Mouse (Mus musculus): ENCODE measurements around the gene Tubb4b. TPM values are rescaled to one million over a fixed set of nuclear protein-coding genes. Genes with fewer than 3 reads are reported as not detected.

The Tubb4b gene
- polyA plus RNA-seq, 1 experiment from 2014 or later, result 76.8 TPM

- no peaks in the 10 kb centered on the region for H3K79me2 ChIP-seq (ENCODE audit: inconsistent target)
- WGBS (ENCODE audit: missing documents), result under 1% methylated on average over 83 of the region's 100 CpGs
- no peaks in the 10 kb centered on the region for H3K36me3 ChIP-seq (ENCODE audit: inconsistent target)
- no peak overlapping the region for H3K4me3 ChIP-seq (ENCODE audit: inconsistent target)
- H3K27ac ChIP-seq, result no peak overlapping the region
These were observed 43.3 kb downstream of the Tubb4b start for GRCm38 (mm10) chr2:25180973-25181890.

DNA sequence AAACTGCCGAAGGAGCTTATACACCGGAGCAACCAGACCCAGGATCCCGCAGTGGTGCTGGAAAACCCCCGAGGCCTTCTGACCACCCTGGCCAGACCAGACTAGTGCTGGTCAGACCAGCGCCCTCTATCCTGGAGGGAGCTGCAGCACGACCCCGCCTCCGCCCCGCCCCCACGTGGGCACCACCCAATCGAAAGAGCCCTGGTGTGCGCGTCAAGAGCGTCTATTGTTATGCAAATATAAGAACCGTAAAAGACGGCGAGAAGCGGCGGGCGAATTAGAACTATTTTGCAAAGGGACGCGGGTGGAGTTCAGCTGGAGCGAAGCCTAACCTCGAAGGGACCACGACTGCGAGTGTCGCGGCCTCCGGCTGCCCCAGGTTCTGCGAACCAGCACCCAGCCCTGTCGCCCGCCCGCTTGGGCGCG, 44.0 kb downstream of the Tubb4b start, which contains the start of gene Nrarp:
Nrarp (plus strand) TSS at position 281 of the 426 bp plus-strand sequence.
- Histone ChIP-seq H3K79me2 (ENCODE audit: inconsistent target) (no peaks in the 10 kb centered on the region), H3K36me3 (ENCODE audit: inconsistent target) (no peaks in the 10 kb centered on the region), H3K27ac (no peak within 1 kb of the TSS), H3K4me3 (ENCODE audit: inconsistent target) (no peak within 1 kb of the TSS)
- 2% methylated on average over 35 of the region's 35 CpGs for WGBS (ENCODE audit: missing documents)

DNA sequence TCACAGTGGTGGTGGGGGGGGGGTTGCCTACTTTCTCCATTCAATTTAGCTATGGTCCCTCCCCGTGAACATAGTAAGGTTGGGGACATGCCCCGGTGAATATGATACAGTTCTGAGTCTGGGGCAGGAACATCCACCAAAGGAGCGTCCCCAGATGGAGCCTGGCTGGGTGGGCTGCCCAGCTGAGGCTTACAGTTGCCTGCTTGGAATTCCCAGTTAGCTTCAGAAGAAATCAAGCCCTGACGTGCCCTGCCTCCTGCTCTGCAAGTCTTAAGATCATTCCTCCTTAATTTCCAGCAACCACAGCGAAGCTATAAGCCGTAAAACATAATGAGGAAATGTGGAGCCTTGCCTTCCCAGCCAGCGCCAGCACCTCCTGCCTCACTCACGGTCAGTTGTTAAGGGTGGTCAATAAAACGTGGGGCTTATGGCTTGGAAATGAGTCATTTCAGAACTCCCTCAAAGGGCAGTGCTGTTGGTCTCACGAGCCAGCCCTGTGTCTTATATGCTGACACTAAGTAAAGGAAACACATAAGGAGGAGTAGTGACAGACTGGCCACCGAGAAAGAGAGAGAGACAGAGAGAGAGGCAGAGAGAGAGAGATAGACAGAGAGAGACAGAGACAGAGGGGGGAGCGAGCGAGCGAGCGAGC, 44.8 kb downstream of the Tubb4b start:
- Histone ChIP-seq H3K36me3 (ENCODE audit: inconsistent target) (no peaks in the 10 kb centered on the region), H3K4me3 (ENCODE audit: inconsistent target) (no peak overlapping the region)

DNA sequence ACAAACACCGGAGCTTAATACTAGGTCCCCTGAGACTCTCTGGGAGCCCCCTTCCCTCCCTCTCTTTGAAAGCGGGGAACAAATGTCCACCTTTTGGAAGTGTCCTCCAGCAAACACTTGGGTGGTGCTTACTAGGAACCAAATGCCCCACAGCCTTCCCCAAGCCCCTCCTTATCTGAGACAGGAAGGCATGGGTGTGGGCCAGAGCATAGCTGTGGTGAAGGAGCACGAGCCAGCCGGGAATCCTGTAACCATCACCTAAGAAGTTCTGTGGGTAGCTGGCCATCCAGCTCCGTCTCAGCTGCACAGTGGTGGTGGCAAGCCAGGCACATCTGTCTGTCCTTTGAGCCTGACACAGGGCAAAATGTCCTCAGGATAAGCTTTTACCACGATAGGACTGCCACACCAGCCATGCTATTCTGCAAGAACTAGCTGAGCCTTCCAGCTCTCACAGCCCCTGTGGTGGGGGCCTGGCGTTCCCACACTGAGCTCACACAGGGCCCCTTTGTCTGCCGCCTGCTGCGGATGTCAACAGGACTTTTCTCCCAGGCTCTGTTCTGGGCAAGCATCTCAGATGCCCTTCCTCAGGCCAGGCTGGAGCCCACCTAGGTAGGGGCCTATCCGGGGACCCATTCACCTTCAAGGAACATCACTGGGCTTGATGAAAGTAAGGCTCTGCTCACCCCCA, 46.1 kb downstream of the Tubb4b start:
- 66% methylated on average over 10 of the region's 10 CpGs for WGBS (ENCODE audit: missing documents)
- Histone ChIP-seq H3K79me2 (ENCODE audit: inconsistent target) (no peaks in the 10 kb centered on the region), H3K36me3 (ENCODE audit: inconsistent target) (no peaks in the 10 kb centered on the region), H3K4me3 (ENCODE audit: inconsistent target) (no peak overlapping the region), H3K27ac (no peak overlapping the region)

More for the DNA sequence above, 44.8 kb downstream of the Tubb4b start:
- H3K79me2 ChIP-seq (ENCODE audit: inconsistent target), result no peaks in the 10 kb centered on the region
- no peak overlapping the region for H3K27ac ChIP-seq
- WGBS (ENCODE audit: missing documents), result 80% methylated on average over 15 of the region's 15 CpGs

DNA sequence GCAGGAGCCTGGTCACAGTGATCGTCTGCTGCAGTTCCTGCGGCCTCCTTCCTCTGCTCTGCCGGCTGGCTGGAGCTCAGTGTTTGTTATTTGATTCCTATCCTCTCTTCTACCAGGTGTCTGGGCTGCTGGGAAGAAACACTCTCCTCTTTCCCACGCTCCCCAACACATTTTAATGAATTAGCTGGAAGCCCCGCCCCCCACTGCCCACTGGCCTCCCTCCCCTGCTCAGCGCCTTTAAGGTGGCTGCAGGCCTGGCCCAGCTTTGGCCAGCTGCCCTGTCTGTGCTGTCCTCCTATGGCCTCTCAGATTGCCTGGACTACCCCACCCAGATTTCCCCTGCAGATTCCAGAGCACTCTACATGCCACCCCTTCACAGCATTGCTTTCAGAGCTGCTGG, 46.8 kb downstream of the Tubb4b start:
- Histone ChIP-seq H3K79me2 (ENCODE audit: inconsistent target) (no peaks in the 10 kb centered on the region), H3K36me3 (ENCODE audit: inconsistent target) (no peaks in the 10 kb centered on the region), H3K27ac (no peak overlapping the region), H3K4me3 (ENCODE audit: inconsistent target) (no peak overlapping the region)
- 86% methylated on average over 6 of the region's 6 CpGs for WGBS (ENCODE audit: missing documents)

GRCm38 (mm10) chr2:25177076-25177475, 47.4 kb downstream of the Tubb4b start:
- Histone ChIP-seq H3K79me2 (ENCODE audit: inconsistent target) (no peaks in the 10 kb centered on the region), H3K27ac (no peak overlapping the region), H3K4me3 (ENCODE audit: inconsistent target) (no peak overlapping the region), H3K36me3 (ENCODE audit: inconsistent target) (no peaks in the 10 kb centered on the region)
- WGBS (ENCODE audit: missing documents), result 89% methylated on average over 4 of the region's 4 CpGs

DNA sequence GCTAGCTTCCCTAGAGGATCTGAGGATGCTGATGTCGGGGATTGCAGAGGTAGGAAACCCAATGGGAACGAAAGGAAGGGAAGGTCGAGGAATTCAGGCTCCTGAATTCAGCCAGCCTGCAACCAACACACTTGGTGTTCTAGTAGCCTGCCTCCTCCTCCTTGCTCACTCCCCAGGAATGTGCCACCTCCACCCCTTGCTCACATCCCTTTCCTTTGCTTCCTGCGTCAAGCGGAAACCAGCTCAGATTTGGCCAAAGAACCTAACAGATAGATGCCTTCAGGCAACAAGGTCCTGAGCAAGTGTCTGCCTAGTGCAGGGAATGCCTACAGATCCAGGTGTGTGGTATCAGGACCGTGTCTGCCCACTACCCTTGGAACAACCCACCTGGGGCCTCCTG, 47.9 kb downstream of the Tubb4b start:
- Histone ChIP-seq H3K79me2 (ENCODE audit: inconsistent target) (no peaks in the 10 kb centered on the region), H3K36me3 (ENCODE audit: inconsistent target) (no peaks in the 10 kb centered on the region), H3K4me3 (ENCODE audit: inconsistent target) (no peak overlapping the region), H3K27ac (no peak overlapping the region)
- WGBS (ENCODE audit: missing documents), result 84% methylated on average over 6 of the region's 6 CpGs

DNA sequence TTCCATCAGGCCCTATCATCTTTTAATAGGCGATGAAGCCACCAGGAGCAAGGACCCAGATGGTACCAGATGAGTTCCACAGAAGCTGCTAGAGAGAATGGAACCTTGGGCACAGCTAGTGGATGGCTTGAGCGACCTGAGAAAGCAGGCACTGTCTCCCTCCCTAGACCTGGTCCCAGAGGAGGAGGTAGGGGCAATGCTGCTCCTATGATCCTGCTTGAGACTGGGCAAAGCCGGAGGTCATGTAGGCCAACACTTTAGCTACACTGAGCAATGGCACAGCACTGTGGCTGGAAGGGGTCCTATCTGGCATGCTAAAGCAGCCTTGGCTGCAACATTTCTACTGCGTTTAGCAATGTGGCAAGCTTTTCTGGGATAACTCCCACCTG, 48.8 kb downstream of the Tubb4b start:
- H3K27ac ChIP-seq, result no peak overlapping the region
- H3K36me3 ChIP-seq (ENCODE audit: inconsistent target), result no peaks in the 10 kb centered on the region
- no peak overlapping the region for H3K4me3 ChIP-seq (ENCODE audit: inconsistent target)
- H3K79me2 ChIP-seq (ENCODE audit: inconsistent target), result no peaks in the 10 kb centered on the region
- WGBS (ENCODE audit: missing documents), result 98% methylated on average over 4 of the region's 4 CpGs

DNA sequence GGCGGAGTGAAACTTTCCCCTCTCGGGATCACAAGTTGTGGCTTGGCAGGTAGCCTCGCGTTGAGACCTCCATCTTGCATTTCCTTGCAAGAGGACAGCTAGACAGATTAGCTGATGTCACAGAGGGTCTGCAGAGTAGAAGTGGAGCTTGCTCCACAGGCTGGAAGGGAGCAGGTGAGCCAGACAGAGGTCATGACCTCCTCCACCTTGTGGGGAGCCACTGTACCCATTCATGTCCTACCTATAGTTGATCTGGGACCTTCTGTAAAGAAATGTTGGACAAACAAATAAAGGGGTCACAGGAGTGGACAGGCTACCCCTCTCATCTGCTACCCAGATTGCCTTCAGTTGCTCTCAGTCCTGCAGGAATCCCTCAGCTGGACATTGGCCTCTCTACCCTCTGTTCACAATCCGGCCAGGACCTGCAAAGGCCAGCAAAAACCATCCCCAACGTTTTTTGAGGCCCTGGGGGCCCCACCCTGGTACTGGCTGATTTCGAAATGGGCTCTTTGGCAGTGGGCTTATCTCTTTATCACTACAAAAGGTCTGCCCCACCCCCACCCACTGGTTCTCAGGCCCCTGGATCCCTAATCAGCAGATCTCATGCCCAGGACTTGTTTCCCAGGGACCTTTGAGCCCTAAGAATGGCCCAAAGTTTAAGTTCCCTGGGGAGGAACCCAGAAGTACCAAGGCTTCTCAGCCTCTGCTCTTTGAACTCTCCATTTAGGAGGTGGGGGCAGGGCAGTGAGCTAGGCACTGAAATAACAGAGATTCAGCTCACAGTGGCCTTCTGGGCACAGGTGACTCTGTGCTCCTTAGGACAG, 49.4 kb downstream of the Tubb4b start:
- no peaks in the 10 kb centered on the region for H3K79me2 ChIP-seq (ENCODE audit: inconsistent target)
- 56% methylated on average over 7 of the region's 7 CpGs for WGBS (ENCODE audit: missing documents)
- H3K27ac ChIP-seq, result no peak overlapping the region
- H3K4me3 ChIP-seq (ENCODE audit: inconsistent target), result no peak overlapping the region
- H3K36me3 ChIP-seq (ENCODE audit: inconsistent target), result no peaks in the 10 kb centered on the region

- Histone ChIP-seq H3K79me2 (ENCODE audit: inconsistent target) (no peaks in the 10 kb centered on the region), H3K36me3 (ENCODE audit: inconsistent target) (no peaks in the 10 kb centered on the region), H3K4me3 (ENCODE audit: inconsistent target) (no peak overlapping the region), H3K27ac (no peak overlapping the region)
- 97% methylated on average over 4 of the region's 4 CpGs for WGBS (ENCODE audit: missing documents)
These were observed 50.7 kb downstream of the Tubb4b start for GRCm38 (mm10) chr2:25173821-25174220.

GRCm38 (mm10) chr2:25172629-25173028, 51.9 kb downstream of the Tubb4b start:
- Histone ChIP-seq H3K36me3 (ENCODE audit: inconsistent target) (no peaks in the 10 kb centered on the region), H3K79me2 (ENCODE audit: inconsistent target) (no peaks in the 10 kb centered on the region), H3K27ac (no peak overlapping the region), H3K4me3 (ENCODE audit: inconsistent target) (no peak overlapping the region)
- 37% methylated on average over 8 of the region's 8 CpGs for WGBS (ENCODE audit: missing documents)
